Mouse (Mus musculus) G1E (cell line): ENCODE results near the gene Gm44965. TPM values are rescaled to one million over a fixed set of nuclear protein-coding genes. Genes with fewer than 3 reads are reported as not detected.

Experiments
- ATAC-seq: 2 replicates; pipeline ENCODE4 v1.8.0; 2016; ENCODE audit warnings: mild to moderate bottlenecking; ENCODE audit not compliant: insufficient number of reproducible peaks, poor library complexity, low FRiP score, severe bottlenecking; ENCODE audit errors: extremely low read depth
- DNase-seq: peaks from one replicate; pipeline ENCODE4 v3.0.0; 2012; ENCODE audit warnings: low spot score
- H3K27me3 ChIP-seq: 2 replicates; pipeline ENCODE4 v1.6.1; 2012; ENCODE audit warnings: mild to moderate bottlenecking, low read length, inconsistent platforms; ENCODE audit not compliant: insufficient read depth
- H3K36me3 ChIP-seq: replicated peaks from 2 replicates; pipeline ENCODE3; 2012; ENCODE audit warnings: mild to moderate bottlenecking, inconsistent platforms
- H3K4me1 ChIP-seq: 2 replicates; pipeline ENCODE4 v1.6.1; 2012; ENCODE audit warnings: low read depth, low read length, inconsistent platforms, mixed read lengths; ENCODE audit not compliant: insufficient read depth
- H3K4me3 ChIP-seq: 2 replicates; pipeline ENCODE4 v1.5.1; 2012; ENCODE audit warnings: low read depth, mild to moderate bottlenecking, inconsistent platforms, low read length, moderate library complexity, mixed read lengths
- H3K9me3 ChIP-seq: replicated peaks from 2 replicates; pipeline ENCODE4 v1.6.1; 2012; ENCODE audit warnings: inconsistent platforms
- CTCF ChIP-seq: IDR thresholded peaks from 2 replicates; pipeline ENCODE4 v1.5.1; 2012; ENCODE audit warnings: low read depth, low read length, inconsistent platforms, mixed read lengths
- GATA1 ChIP-seq: IDR thresholded peaks from 2 replicates; pipeline ENCODE4 v1.6.1; 2012; ENCODE audit warnings: borderline replicate concordance, low read length, inconsistent platforms, mixed read lengths
- GATA2 ChIP-seq: IDR thresholded peaks from 2 replicates; pipeline ENCODE4 v1.6.1; 2012; ENCODE audit warnings: low read depth, low read length, inconsistent platforms, borderline replicate concordance
- POLR2AphosphoS5 ChIP-seq: IDR thresholded peaks from 2 replicates; pipeline ENCODE4 v1.6.1; 2012; ENCODE audit warnings: low read depth, low read length, inconsistent platforms; ENCODE audit not compliant: insufficient replicate concordance
- TAL1 ChIP-seq: conservative IDR thresholded peaks from 2 replicates; pipeline ENCODE4 v1.6.1; 2012; ENCODE audit warnings: low read depth, low read length, inconsistent platforms, mixed read lengths
- polyA plus RNA-seq: library from polyadenylated mRNA; stranded (reverse); fragments of >175 nt; gene quantifications from 2 replicates; pipeline ENCODE4 v1.2.3, GENCODE M21; 2012
- total RNA-seq, 2 experiments: library from RNA; stranded (forward) in 1 of 2; stranded (reverse) in 1 of 2; fragments of 200-1000 nt in 1 of 2; fragments of >200 nt in 1 of 2; fragmentation: Nextera tagmentation in 1 of 2; gene quantifications; 2 replicates each; pipeline ENCODE4 v1.2.3; 2014 to 2017

Gm44965 gene
- total and polyA plus RNA-seq, 3 experiments: not detected

GRCm38 (mm10) chr6:48553819-48554218, 39.9 kb upstream of the Gm44965 start:
- Histone ChIP-seq H3K36me3 (no peaks in the 10 kb centered on the region), H3K4me3 (no peak overlapping the region), H3K27me3 (peaks cover 3% of the 10 kb centered on the region; the same call in 1 of the 2 replicates), H3K9me3 (no peaks in the 10 kb centered on the region), H3K4me1 (no peaks in the 10 kb centered on the region)
- ATAC-seq (no peak), DNase-seq (no peak)
- TF ChIP-seq POLR2AphosphoS5 (no peak), GATA2 (no peak), CTCF (no peak), TAL1 (no peak), GATA1 (no peak)

GRCm38 (mm10) chr6:48554280-48555103, 39.2 kb upstream of the Gm44965 start, which contains the start of gene Lrrc61:
TSS of gene Lrrc61 (plus strand) at chr6:48554796.
- no peak within 1 kb of the TSS for H3K4me3 ChIP-seq
- TF ChIP-seq GATA1 (no peak), POLR2AphosphoS5 (no peak), CTCF (no peak), GATA2 (no peak), TAL1 (no peak)
- H3K36me3 ChIP-seq: no peaks in the 10 kb centered on the region
- DNase-seq: no peak
- H3K27me3 ChIP-seq: peaks cover 3% of the 10 kb centered on the region; the same call in 1 of the 2 replicates
- no peak for ATAC-seq
- no peaks in the 10 kb centered on the region for H3K4me1 ChIP-seq
- H3K9me3 ChIP-seq: no peaks in the 10 kb centered on the region

- H3K4me3 ChIP-seq: no peak overlapping the region
- H3K27me3 ChIP-seq: peaks cover 3% of the 10 kb centered on the region; the same call in 1 of the 2 replicates
- ATAC-seq (no peak), DNase-seq (no peak)
- TF ChIP-seq GATA2 (no peak), GATA1 (no peak), CTCF (no peak), POLR2AphosphoS5 (no peak), TAL1 (no peak)
- no peaks in the 10 kb centered on the region for H3K36me3 ChIP-seq
- no peaks in the 10 kb centered on the region for H3K9me3 ChIP-seq
- no peaks in the 10 kb centered on the region for H3K4me1 ChIP-seq
These were observed 38.4 kb upstream of the Gm44965 start for GRCm38 (mm10) chr6:48555104-48555890.

GRCm38 (mm10) chr6:48555956-48556355, 37.8 kb upstream of the Gm44965 start:
- no peak for TF ChIP-seq TAL1
- no peak for TF ChIP-seq GATA1
- no peak for TF ChIP-seq CTCF
- TF ChIP-seq GATA2: no peak
- TF ChIP-seq POLR2AphosphoS5: no peak
- H3K36me3 ChIP-seq: no peaks in the 10 kb centered on the region
- no peaks in the 10 kb centered on the region for H3K9me3 ChIP-seq
- H3K27me3 ChIP-seq: peaks cover 3% of the 10 kb centered on the region; the same call in 1 of the 2 replicates
- DNase-seq (no peak), ATAC-seq (no peak)
- H3K4me1 ChIP-seq: no peaks in the 10 kb centered on the region
- H3K4me3 ChIP-seq: no peak overlapping the region

- peaks cover 5% of the 10 kb centered on the region; the same call in 1 of the 2 replicates for H3K27me3 ChIP-seq
- H3K36me3 ChIP-seq: no peaks in the 10 kb centered on the region
- TF ChIP-seq CTCF (no peak), GATA2 (no peak), TAL1 (no peak), GATA1 (no peak), POLR2AphosphoS5 (no peak)
- ATAC-seq (no peak), DNase-seq (no peak)
- no peak overlapping the region for H3K4me3 ChIP-seq
- H3K9me3 ChIP-seq: no peaks in the 10 kb centered on the region
- H3K4me1 ChIP-seq: no peaks in the 10 kb centered on the region
These were observed 27.9 kb upstream of the Gm44965 start for GRCm38 (mm10) chr6:48565693-48566310.

GRCm38 (mm10) chr6:48566312-48566711, 27.4 kb upstream of the Gm44965 start:
- Histone ChIP-seq H3K9me3 (no peaks in the 10 kb centered on the region), H3K36me3 (no peaks in the 10 kb centered on the region), H3K4me3 (no peak overlapping the region)

More at GRCm38 (mm10) chr6:48566312-48566711, 27.4 kb upstream of the Gm44965 start:
- TF ChIP-seq GATA2: no peak
- TF ChIP-seq CTCF: no peak
- no peak for TF ChIP-seq TAL1
- TF ChIP-seq GATA1: no peak
- no peak for TF ChIP-seq POLR2AphosphoS5
- ATAC-seq (no peak), DNase-seq (no peak)
- Histone ChIP-seq H3K4me1 (no peaks in the 10 kb centered on the region), H3K27me3 (peaks cover 5% of the 10 kb centered on the region; the same call in 1 of the 2 replicates)
